Mouse (Mus musculus) embryo, embryonic 11 days (tissue): ENCODE data around the gene Brca1.
A peak's percentile ranks its signal among the peaks of the same experiment; 100 is the strongest.
"Not testable (repeated sequence)": the region's sequence is repeated elsewhere in the genome, so short reads cannot be mapped to it uniquely, and the experiment has no call there.

Experiments
- DNase-seq: peaks from one replicate; pipeline ENCODE4 v3.0.0-alpha.2; 2015

Gene Brca1

DNA sequence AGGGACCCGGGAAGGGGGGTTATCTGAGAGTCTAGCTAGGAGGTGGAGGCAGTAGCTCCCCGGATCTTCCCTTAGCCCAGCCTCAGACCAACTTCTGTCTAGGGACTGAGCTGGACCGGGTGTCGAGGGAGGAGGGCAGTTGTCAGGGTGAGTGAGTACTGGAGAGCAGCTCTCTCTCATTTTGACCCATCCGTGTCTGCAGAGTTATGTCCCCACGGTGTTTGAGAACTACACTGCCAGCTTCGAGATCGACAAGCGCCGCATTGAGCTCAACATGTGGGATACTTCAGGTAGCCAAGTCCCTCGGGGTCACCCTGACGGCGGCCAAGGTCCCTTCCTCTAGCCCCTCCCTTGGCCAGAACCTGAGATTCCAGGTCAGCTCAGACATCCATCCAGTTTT, 83.0 kb downstream of the Brca1 start:
- no peak for DNase-seq

DNA sequence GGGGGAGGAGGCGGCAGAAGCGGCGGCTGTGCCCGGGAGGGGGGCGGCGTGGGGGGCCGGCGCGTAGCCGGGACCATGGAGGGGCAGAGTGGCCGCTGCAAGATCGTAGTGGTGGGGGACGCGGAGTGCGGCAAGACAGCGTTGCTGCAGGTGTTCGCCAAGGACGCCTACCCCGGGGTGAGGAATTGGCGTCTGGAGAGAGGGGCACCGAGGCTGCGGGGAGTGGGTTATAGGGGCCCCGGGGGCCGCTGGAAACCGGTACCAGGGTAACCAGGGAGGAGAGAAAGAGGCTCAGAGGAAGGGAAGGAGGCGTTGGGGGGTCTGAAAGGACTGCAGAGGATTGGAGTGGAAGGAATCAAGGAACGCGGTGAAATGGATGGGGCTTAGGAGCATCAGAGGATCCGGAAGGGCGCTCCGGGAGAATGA, 83.5 kb downstream of the Brca1 start:
- no peak for DNase-seq

DNA sequence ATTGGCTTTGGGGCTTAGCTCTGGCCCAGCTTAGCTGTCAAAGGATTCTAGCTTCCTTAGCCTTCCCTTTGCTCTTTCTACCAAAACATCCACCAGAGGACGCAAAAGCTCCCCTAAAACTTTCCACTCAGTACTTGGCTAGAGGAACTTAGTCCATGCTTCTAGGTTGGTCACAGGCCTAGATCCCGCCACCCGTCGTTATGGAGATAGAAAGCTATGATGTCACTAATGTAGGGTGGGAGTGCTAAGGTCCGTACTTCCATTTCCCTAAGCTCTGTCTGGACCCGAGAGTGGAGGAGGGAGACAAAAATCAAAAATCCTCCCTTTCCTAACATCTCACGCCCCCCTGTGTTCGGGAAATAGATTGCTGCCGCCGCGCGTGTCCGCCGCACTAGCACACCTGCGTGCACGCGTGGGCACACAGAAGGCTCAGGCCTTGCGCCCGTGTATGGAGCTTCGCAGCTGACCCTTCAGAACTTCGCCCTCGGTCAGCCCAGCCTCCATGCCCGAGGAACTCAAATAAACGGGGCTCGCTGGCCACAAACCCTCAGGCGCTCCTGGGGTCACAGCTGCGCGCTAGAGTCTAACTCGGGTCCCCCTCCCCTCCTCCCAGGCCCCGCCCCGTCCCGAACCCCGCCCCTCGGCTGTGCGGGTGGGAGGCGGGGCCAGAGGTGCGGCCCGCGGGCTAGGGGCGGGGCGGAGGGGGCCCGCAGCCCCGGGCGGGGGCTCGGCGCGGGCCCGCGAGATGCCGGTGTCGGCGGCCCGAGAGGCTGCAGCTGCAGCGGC, 84.1 kb downstream of the Brca1 start:
- peak; percentile 92 for DNase-seq

DNA sequence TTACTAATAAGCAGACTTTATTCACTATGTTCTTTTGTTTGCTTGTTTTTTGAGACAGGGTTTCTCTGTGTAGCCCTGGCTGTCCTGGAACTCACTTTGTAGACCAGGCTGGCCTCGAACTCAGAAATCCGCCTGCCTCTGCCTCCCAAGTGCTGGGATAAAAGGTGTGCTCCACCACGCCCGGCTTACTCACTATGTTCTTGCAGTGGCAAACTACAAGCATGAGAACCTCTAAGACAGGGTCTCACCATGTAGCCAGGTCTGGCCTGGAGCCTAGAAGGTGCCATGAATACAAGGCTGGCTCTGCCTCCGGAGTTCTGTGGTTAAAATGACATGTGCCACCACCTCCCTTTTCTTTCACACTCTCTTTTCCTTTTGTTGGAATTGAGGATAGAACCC, 85.2 kb downstream of the Brca1 start:
- not testable (repeated sequence) for DNase-seq

GRCm38 (mm10) chr11:101465869-101466551, 85.7 kb downstream of the Brca1 start, which contains the start of gene Vat1:
TSS of gene Vat1 (minus strand) at chr11:101466230.
- DNase-seq: peak; percentile 82

GRCm38 (mm10) chr11:101465101-101465868, 86.5 kb downstream of the Brca1 start:
- DNase-seq: peak; percentile 76

DNA sequence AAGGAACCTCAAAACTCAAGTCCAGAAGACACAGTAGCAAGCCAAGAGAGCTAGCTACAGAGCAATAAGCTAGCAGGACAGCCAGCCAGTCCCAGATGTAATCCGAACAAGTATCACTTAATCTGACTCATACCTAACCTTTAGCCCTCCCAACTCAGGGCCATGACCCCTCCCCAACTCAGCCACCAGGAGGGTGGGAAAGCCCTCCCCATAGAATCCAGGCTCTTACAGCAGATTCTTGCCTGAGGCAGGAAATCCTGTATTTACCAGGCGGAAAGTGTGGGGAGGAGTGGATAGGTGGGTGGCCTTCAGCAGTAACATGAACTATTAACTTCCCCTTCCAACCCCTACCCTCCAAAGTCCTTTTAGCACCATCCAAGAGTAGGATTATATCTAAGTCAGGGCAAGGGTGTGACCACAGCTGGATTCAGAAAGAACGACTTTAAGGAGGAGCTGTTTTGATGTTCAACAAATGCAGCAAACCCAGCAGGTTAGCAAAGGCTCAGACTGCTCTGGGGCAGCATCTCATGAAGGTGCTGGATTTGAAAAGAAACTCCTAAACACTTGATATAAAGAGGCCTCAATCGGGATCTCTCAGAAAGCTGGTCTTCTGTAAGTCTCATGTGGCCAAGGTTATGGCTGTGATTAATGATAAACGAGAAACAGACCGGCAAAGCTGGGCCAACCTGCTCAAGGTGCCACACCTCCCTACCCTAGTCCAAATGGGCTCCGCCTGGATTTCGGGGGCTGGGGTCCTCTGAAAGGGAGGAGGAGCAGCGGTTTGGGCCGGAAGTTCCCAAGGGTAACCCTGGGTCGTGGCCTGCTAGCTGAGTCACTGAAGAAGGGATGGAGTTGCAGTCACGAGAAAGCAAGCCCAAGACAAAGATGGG, 87.3 kb downstream of the Brca1 start, which contains the start of gene Rnd2:
TSS of gene Rnd2 (plus strand) at position 789 of the 890 bp plus-strand sequence.
- DNase-seq: no peak

DNA sequence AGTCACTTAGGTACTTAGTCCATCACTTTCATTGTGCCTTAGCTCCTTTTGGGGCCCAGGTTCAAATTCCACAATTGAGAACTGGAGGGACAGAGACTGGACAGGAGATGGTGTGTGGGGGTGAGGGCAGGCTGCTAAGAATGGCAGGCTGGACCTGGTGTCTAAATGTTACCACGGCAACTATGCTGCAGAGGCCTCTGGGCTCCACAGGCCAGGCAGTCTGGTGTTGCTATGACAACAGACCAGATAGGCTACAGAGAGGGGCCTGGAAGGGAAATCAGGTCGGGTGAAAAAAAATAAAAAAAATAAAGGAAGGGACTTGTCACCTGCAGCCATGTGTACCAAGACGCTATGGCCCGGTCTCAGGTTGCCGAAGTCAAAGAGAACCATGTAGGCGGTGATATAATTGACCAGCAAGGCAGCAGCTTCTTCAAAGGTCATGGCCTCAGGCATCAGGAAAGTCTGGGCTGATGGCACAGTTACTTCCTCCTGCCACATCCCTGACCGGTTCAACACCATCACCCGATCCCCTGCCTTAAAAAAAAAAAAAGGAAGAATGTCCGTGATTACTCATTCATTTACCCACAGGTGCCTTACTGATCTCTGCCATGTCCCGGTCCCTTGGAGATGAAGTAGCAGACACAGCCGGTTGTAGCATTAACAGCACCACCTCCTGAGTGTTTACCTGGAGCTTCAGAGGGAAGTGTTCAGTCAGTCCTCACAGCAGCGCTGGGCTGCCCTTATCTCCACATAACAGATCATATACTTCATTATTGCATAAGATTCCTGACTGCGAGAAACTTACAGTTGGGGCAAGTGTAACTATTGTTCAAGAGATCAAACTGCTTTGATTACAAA, 88.9 kb downstream of the Brca1 start:
- peak; percentile 79 for DNase-seq

DNA sequence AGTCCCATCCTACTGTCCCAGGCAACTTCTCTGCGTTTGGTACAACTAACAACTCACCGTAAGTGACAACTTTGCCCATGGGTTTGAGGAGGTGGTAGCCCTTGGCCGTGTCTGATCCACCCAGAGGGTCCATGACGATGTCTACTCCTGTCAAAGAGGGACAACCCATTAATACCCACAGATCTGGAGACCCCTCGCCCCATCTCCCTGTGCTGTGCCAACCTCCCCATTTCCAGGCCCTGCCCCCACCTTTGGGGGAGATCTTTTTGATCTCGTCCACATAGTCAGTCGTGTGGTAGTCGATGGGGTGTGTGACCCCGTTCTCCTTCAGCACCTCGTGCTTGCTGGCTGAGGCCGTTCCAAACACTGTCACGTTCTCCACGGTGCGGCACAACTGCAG, 89.6 kb downstream of the Brca1 start:
- no peak for DNase-seq

DNA sequence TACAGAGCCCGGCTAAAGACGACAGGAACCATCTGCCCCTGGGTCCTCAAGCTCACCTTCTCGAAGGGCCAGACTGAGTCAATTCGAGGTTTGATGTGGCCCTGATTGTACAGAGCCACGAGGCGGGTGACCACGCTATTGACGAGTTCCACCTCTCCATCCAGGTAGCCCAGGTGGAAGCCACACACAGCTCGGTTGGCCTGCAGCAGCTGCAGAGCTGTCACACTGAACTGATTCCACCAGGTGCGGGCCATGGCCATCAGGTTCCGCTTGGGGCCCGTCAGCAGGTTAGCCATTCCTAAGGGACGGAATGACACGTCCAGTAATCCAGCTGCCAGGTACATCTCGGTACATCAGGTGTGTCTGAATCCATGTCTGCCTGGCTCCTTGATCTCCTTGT, 91.4 kb downstream of the Brca1 start:
- DNase-seq: no peak

- no peak for DNase-seq
These were observed 92.0 kb downstream of the Brca1 start for GRCm38 (mm10) chr11:101459716-101460115.

DNA sequence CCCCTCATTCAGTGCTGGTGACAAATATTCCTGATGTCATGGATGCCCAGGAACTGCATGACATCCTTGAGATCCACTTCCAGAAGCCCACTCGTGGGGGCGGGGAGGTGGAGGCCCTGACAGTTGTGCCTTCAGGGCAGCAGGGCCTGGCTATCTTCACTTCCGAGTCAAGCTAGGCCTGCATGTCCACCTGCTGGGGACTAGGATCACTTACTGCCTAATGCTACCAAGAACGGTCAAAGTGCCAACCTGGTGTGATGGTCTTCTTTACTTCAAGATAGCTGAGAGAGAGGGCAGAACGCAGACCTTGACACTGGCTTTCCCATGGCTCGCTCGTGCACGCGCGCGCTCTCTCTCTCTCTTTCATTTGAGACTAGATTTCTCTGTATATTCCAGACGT, 93.5 kb downstream of the Brca1 start:
- DNase-seq: no peak

DNA sequence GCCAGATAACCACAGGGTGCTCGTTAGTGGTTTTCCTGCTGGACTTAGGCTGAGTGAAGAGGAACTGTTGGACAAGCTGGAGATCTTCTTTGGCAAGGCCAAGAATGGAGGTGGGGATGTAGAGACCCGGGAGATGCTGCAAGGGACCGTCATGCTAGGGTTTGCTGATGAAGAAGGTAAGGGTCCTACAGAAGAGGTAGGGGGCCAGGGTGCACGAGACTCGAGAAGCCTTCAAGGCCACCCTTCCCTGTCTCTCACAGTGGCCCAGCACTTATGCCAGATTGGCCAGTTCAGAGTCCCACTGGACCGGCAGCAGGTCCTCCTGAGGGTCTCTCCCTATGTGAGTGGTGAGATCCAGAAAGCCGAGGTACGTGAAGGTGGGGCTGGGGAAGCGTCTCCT, 94.1 kb downstream of the Brca1 start:
- no peak for DNase-seq

DNA sequence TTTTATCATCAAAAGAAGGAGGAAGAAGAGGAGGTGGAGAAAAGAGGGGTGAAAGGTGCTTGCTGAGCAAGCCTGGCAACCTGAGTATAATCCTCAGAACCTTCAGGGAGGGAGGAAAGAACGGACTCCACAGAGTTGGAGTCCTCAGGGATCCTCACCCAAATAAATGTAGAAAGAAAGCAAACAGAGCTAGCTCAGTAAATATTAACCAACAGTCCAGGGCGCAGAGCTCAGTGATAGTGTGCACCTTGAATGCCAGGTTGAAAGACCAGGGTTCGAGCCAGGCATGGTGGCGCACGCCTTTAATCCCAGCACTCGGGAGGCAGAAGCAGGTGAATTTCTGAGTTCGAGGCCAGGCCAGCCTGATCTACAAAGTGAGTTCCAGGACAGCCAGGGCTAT, 96.1 kb downstream of the Brca1 start:
- no peak for DNase-seq

- no peak for DNase-seq
These were observed 97.1 kb downstream of the Brca1 start for GRCm38 (mm10) chr11:101454702-101455101.

GRCm38 (mm10) chr11:101452093-101452774, 99.5 kb downstream of the Brca1 start:
- DNase-seq: no peak

GRCm38 (mm10) chr11:101451536-101451935, 100.2 kb downstream of the Brca1 start:
- no peak for DNase-seq

GRCm38 (mm10) chr11:101450394-101450793, 101.4 kb downstream of the Brca1 start:
- no peak for DNase-seq

- DNase-seq: not testable (repeated sequence)
These were observed 102.2 kb downstream of the Brca1 start for GRCm38 (mm10) chr11:101449596-101449995.

DNA sequence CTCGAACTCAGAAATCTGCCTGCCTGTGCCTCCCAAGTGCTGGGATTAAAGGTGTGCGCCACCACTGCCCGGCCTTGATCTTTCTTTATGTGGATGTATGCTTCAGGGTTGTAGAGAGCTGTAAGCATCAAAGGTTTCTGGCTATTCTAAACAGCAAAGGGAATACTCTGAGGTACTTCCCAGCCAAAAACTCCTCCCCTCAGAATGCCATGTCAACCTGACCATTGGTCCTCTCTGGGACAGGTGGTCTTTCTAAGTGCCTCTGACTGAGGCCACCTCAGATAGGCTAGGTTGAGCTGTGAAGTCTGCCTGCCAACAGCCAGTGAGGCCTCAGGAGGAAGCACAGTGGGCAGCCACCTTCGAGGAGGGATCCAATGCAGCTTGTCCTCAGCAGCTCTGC, 102.9 kb downstream of the Brca1 start:
- DNase-seq: no peak

DNA sequence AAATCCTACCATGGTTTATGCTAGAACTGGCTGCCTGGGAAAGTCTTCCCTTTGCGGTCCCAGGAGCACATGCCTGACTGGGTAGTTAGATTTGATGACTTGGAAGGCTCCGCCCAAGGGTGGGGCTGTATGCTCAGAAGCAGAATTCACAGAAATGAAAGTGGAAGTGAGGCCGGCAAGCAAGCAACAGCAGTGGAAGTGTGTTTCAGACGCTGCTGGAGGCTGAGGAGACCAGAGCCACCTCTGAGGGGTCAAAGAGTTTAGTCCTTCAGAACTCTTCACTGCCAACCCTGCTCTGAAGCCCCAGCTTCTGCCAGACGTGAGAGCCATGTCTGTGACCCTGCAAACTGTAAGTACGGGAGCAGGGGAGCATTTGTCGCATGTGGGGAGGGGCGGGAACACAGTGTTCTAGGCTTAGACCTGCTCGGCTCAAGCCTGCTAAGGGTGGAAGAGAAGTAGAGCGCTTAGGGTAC, 103.4 kb downstream of the Brca1 start, which contains the start of gene Ifi35:
TSS of gene Ifi35 (plus strand) at position 134 of the 473 bp plus-strand sequence.
- peak; percentile 51 for DNase-seq
